Mouse (Mus musculus) ES-Bruce4 (cell line): ENCODE measurements around the gene Akr1b7.

Source experiments
- CTCF ChIP-seq: IDR thresholded peaks from one replicate; pipeline ENCODE4 v1.8.1; 2011; ENCODE audit warnings: low read depth, low read length
- POLR2A ChIP-seq: IDR thresholded peaks from one replicate; pipeline ENCODE4 v1.8.1; 2011; ENCODE audit warnings: low read length; ENCODE audit not compliant: insufficient read depth

GRCm38 (mm10) chr6:34384110-34384661 is 27.9 kb upstream of the Akr1b7 start, which contains the start of gene Akr1b10:
- TF ChIP-seq CTCF: no peak
- no peak for TF ChIP-seq POLR2A
